Mouse (Mus musculus) liver, postnatal 0 days (tissue): ENCODE measurements around the gene Nfxl1.

Source experiments
- CTCF ChIP-seq: sonication (generic); IDR thresholded peaks from 2 replicates; pipeline ENCODE4 v1.5.1; 2016; ENCODE audit warnings: antibody characterized with exemption, low read depth
- EP300 ChIP-seq: IDR thresholded peaks from 2 replicates; pipeline ENCODE4 v1.6.1; 2016; ENCODE audit warnings: antibody characterized with exemption, low read depth, mild to moderate bottlenecking

GRCm38 (mm10) chr5:72472317-72473009 lies 87.0 kb downstream of the Nfxl1 start:
- TF ChIP-seq CTCF = no peak
- TF ChIP-seq EP300 = no peak
